Mouse (Mus musculus): ENCODE measurements at regions not wholly inside any gene's neighbourhood (a gene's known extent, or its start where the extent isn't known, plus 50 kb on each side); places are given as distances from the start of the nearest gene placed in this dataset.

DNA sequence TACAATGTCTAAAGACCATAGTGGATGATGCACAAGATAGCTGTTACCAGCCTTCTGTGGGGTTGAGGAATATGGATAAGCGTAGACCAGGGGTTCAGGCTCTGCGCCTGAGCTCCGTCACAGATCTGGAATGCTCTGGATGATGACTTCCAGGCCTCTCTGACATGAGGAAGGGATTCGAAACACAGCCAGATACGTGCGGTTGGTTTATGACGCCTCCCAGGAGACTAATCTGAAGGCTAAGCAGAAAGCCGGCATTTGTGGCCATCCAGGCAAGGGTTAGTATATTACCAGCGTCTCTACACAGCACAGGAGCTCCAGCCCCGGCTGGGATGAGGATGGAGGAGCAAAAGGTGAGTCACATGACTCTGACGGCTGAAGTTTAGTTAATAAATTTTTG, 170.4 kb upstream of the Ppp2r3a start:
- Histone ChIP-seq H3K4me3 (replicated peaks; ENCODE audit: low read length) (no peak overlapping the region), H3K36me3 (ENCODE audit: control insufficient read depth, insufficient read depth, low read length) (no peaks in the 10 kb centered on the region), H3K27me3 (ENCODE audit: control insufficient read depth, insufficient read depth, low read length) (no peaks in the 10 kb centered on the region), H3K9ac (ENCODE audit: low read length) (no peak overlapping the region), H3K27ac (ENCODE audit: low read length) (no peak overlapping the region), H3K4me1 (ENCODE audit: control insufficient read depth, insufficient read depth, low read length) (no peaks in the 10 kb centered on the region), H3K9me3 (replicated peaks; ENCODE audit: control insufficient read depth, low read length) (no peaks in the 10 kb centered on the region), H3K4me2 (ENCODE audit: low read depth, low read length) (no peak overlapping the region)
- ATAC-seq (ENCODE audit: insufficient read depth, low FRiP score), result peak; percentile 25; the same call in 1 of the 2 replicates
- 66% methylated on average over 11 of the region's 11 CpGs for WGBS

DNA sequence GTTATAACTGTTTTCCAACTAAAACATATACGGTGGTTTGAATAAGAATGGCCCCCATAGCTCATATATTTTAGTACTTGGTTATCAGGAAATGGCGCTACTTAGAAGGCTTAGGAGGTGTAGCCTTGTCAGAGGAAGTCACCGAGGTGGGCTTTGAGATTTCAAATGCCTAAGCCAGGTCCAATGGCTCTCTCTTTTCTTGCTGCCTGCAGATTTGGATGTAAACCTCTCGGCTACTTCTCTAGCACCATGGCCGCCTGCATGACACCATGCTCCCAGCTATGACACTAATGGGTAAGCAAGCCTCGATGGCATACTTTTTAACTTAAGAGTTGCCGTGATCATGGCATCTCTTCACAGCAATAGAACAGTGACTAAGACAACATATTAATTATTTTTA, 169.5 kb upstream of the Ppp2r3a start:
- H3K4me1 ChIP-seq (ENCODE audit: control insufficient read depth, insufficient read depth, low read length), result no peaks in the 10 kb centered on the region
- H3K9me3 ChIP-seq (replicated peaks; ENCODE audit: control insufficient read depth, low read length), result no peaks in the 10 kb centered on the region
- no peaks in the 10 kb centered on the region for H3K27me3 ChIP-seq (ENCODE audit: control insufficient read depth, insufficient read depth, low read length)
- WGBS, result 95% methylated on average over 7 of the region's 7 CpGs
- no peak overlapping the region for H3K4me3 ChIP-seq (replicated peaks; ENCODE audit: low read length)
- no peak overlapping the region for H3K27ac ChIP-seq (ENCODE audit: low read length)
- no peak for ATAC-seq (ENCODE audit: insufficient read depth, low FRiP score)
- H3K9ac ChIP-seq (ENCODE audit: low read length), result no peak overlapping the region
- H3K36me3 ChIP-seq (ENCODE audit: control insufficient read depth, insufficient read depth, low read length), result no peaks in the 10 kb centered on the region
- H3K4me2 ChIP-seq (ENCODE audit: low read depth, low read length), result no peak overlapping the region

DNA sequence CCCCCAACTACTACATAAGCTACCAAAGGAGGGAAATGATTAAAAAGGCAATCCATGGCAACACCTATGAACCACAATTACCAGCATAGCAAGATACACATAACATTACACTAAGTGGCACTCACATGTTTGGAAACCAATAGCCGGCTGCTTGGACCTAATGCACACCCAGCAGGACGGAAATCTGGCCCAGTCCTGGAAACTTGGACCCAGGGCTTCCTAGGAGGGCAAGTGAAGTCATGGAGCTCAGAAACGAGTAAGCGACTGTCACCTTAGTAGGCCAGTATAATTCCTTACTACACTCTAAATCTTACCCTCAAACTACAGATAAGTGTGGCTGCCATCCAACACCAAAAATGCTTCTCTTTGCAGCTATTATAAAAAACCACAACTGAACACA, 168.6 kb upstream of the Ppp2r3a start:
- Histone ChIP-seq H3K9me3 (replicated peaks; ENCODE audit: control insufficient read depth, low read length) (no peaks in the 10 kb centered on the region), H3K4me3 (replicated peaks; ENCODE audit: low read length) (no peak overlapping the region), H3K4me1 (ENCODE audit: control insufficient read depth, insufficient read depth, low read length) (no peaks in the 10 kb centered on the region), H3K4me2 (ENCODE audit: low read depth, low read length) (no peak overlapping the region), H3K9ac (ENCODE audit: low read length) (no peak overlapping the region), H3K27ac (ENCODE audit: low read length) (no peak overlapping the region), H3K27me3 (ENCODE audit: control insufficient read depth, insufficient read depth, low read length) (no peaks in the 10 kb centered on the region), H3K36me3 (ENCODE audit: control insufficient read depth, insufficient read depth, low read length) (no peaks in the 10 kb centered on the region)
- no peak for ATAC-seq (ENCODE audit: insufficient read depth, low FRiP score)
- WGBS, result 82% methylated on average over 4 of the region's 4 CpGs

DNA sequence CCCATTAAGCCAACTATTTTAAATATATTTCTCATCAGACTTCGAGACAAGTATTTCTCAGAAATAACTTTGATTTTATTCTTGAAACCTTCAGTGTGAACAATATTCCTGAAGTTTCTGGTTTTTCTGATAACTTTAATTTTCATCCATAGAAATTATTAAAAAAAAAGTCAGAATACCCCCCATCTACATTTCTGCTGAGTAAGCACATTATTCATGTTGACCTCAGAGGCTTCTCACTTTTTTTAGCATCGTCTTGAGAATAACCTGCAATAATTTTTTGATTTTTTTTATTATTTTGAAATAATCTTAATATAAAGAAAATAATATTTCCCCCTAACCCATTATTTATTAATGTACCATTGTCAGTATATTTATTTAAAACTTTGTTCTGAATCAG, 166.1 kb upstream of the Ppp2r3a start:
- H3K27ac ChIP-seq (ENCODE audit: low read length), result no peak overlapping the region
- WGBS, result 85% methylated on average over 2 of the region's 2 CpGs
- ATAC-seq (ENCODE audit: insufficient read depth, low FRiP score), result no peak

DNA sequence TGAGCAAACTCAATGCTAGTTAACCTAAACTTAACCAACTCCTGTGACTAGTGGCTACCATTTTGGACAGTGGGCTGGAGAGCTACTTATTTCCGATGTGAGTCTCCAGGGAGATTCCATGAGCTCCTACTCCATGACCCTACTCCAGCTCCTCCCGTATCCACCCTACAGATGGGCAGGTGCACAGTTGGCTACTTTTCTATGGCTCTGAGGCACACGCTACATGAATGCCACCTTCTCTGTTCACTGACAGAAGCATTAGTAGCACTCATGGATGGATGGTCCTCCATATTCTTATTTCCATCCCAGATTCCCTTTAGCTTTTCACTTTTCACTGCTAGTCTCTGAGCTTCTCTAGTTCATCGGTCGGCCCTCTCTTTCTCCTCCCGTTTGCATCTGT, 164.7 kb upstream of the Ppp2r3a start:
- WGBS, result 95% methylated on average over 6 of the region's 6 CpGs
- no peak for ATAC-seq (ENCODE audit: insufficient read depth, low FRiP score)
- no peaks in the 10 kb centered on the region for H3K4me1 ChIP-seq (ENCODE audit: control insufficient read depth, insufficient read depth, low read length)
- H3K27ac ChIP-seq (ENCODE audit: low read length), result no peak overlapping the region
- H3K27me3 ChIP-seq (ENCODE audit: control insufficient read depth, insufficient read depth, low read length), result no peaks in the 10 kb centered on the region
- no peak overlapping the region for H3K4me3 ChIP-seq (replicated peaks; ENCODE audit: low read length)
- no peak overlapping the region for H3K4me2 ChIP-seq (ENCODE audit: low read depth, low read length)
- no peaks in the 10 kb centered on the region for H3K36me3 ChIP-seq (ENCODE audit: control insufficient read depth, insufficient read depth, low read length)
- H3K9me3 ChIP-seq (replicated peaks; ENCODE audit: control insufficient read depth, low read length), result no peaks in the 10 kb centered on the region
- no peak overlapping the region for H3K9ac ChIP-seq (ENCODE audit: low read length)

More for the DNA sequence above, 166.1 kb upstream of the Ppp2r3a start:
- no peak overlapping the region for H3K9ac ChIP-seq (ENCODE audit: low read length)
- no peaks in the 10 kb centered on the region for H3K4me1 ChIP-seq (ENCODE audit: control insufficient read depth, insufficient read depth, low read length)
- no peaks in the 10 kb centered on the region for H3K9me3 ChIP-seq (replicated peaks; ENCODE audit: control insufficient read depth, low read length)
- no peak overlapping the region for H3K4me2 ChIP-seq (ENCODE audit: low read depth, low read length)
- H3K27me3 ChIP-seq (ENCODE audit: control insufficient read depth, insufficient read depth, low read length), result no peaks in the 10 kb centered on the region
- H3K4me3 ChIP-seq (replicated peaks; ENCODE audit: low read length), result no peak overlapping the region
- no peaks in the 10 kb centered on the region for H3K36me3 ChIP-seq (ENCODE audit: control insufficient read depth, insufficient read depth, low read length)

DNA sequence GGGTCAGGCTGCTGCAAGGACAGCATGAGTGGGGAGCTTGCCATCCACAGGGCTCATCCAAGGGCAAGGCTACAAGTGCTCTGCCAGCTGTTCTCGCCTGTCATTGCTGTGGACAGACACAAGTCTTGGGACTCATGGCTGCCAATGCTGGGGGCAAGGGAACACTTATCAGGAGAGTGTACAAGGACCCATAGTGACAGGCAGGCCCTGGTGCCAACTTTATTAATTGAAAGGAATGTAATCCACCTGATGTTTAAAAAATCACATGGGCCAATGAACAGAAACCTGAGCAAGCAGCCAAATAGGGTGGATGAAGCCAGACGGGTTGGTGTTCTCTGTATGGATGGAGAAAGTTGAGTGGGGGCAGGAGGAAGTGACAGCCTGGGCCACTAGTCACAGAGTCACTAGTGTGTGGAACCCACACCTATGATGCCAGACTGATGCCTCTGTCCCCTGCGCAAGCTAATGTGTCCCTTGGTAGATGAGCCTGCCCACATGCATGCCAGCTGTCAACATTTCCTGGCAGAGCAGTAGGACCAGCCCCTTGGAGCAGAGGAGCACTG, 161.6 kb upstream of the Ppp2r3a start:
- 85% methylated on average over 3 of the region's 3 CpGs for WGBS
- H3K27ac ChIP-seq (ENCODE audit: low read length), result no peak overlapping the region
- H3K27me3 ChIP-seq (ENCODE audit: control insufficient read depth, insufficient read depth, low read length), result no peaks in the 10 kb centered on the region
- no peaks in the 10 kb centered on the region for H3K4me1 ChIP-seq (ENCODE audit: control insufficient read depth, insufficient read depth, low read length)
- H3K9ac ChIP-seq (ENCODE audit: low read length), result no peak overlapping the region
- H3K4me2 ChIP-seq (ENCODE audit: low read depth, low read length), result no peak overlapping the region
- no peaks in the 10 kb centered on the region for H3K9me3 ChIP-seq (replicated peaks; ENCODE audit: control insufficient read depth, low read length)
- H3K36me3 ChIP-seq (ENCODE audit: control insufficient read depth, insufficient read depth, low read length), result no peaks in the 10 kb centered on the region
- no peak for ATAC-seq (ENCODE audit: insufficient read depth, low FRiP score)
- H3K4me3 ChIP-seq (replicated peaks; ENCODE audit: low read length), result no peak overlapping the region

DNA sequence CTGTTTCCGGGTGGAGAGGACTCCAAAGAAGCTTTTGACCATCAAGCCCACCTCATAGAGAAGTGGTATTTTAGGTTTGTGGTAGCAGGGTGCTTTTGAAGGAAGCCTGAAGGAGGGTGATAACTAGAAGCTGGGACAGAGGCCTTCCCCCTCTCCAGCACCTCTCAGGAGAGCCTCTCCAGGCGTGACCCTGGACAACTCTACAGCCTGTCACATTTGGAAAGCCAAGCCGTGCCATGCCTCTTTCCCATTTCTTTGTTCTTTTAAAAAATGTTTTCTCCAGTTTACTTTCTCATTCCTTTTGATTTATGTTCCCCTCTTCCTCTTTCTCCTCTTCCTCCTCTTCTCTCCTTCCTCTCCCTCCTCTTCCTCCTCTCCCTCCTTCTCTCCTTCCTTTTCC, 160.4 kb upstream of the Ppp2r3a start:
- ATAC-seq (ENCODE audit: insufficient read depth, low FRiP score), result no peak
- 82% methylated on average over 3 of the region's 3 CpGs for WGBS

DNA sequence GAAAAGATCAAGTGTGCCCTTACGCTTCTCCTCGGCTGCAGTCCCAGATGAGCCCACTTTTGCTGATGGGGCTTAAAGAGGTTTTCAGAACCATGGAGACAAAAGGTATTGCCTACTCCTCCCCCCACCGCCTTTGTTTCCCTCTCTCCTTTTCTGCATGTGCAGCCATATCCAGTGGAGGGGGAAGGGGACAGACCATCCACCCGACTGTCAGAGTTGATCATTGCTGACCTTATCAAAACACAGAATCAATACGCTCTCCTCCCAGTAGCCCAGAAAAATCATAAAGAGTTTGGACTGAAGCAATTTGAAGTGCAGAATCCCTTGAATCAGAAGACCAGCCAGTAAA, 159.9 kb upstream of the Ppp2r3a start:
- Histone ChIP-seq H3K36me3 (ENCODE audit: control insufficient read depth, insufficient read depth, low read length) (no peaks in the 10 kb centered on the region), H3K4me3 (replicated peaks; ENCODE audit: low read length) (no peak overlapping the region), H3K27me3 (ENCODE audit: control insufficient read depth, insufficient read depth, low read length) (no peaks in the 10 kb centered on the region), H3K9me3 (replicated peaks; ENCODE audit: control insufficient read depth, low read length) (no peaks in the 10 kb centered on the region), H3K4me2 (ENCODE audit: low read depth, low read length) (no peak overlapping the region), H3K4me1 (ENCODE audit: control insufficient read depth, insufficient read depth, low read length) (no peaks in the 10 kb centered on the region), H3K9ac (ENCODE audit: low read length) (no peak overlapping the region), H3K27ac (ENCODE audit: low read length) (no peak overlapping the region)
- 72% methylated on average over 5 of the region's 5 CpGs for WGBS
- ATAC-seq (ENCODE audit: insufficient read depth, low FRiP score), result no peak

More for the DNA sequence above, 160.4 kb upstream of the Ppp2r3a start:
- no peak overlapping the region for H3K27ac ChIP-seq (ENCODE audit: low read length)
- no peaks in the 10 kb centered on the region for H3K4me1 ChIP-seq (ENCODE audit: control insufficient read depth, insufficient read depth, low read length)
- no peak overlapping the region for H3K9ac ChIP-seq (ENCODE audit: low read length)
- no peaks in the 10 kb centered on the region for H3K36me3 ChIP-seq (ENCODE audit: control insufficient read depth, insufficient read depth, low read length)
- H3K27me3 ChIP-seq (ENCODE audit: control insufficient read depth, insufficient read depth, low read length), result no peaks in the 10 kb centered on the region
- no peak overlapping the region for H3K4me2 ChIP-seq (ENCODE audit: low read depth, low read length)
- H3K9me3 ChIP-seq (replicated peaks; ENCODE audit: control insufficient read depth, low read length), result no peaks in the 10 kb centered on the region
- H3K4me3 ChIP-seq (replicated peaks; ENCODE audit: low read length), result no peak overlapping the region

DNA sequence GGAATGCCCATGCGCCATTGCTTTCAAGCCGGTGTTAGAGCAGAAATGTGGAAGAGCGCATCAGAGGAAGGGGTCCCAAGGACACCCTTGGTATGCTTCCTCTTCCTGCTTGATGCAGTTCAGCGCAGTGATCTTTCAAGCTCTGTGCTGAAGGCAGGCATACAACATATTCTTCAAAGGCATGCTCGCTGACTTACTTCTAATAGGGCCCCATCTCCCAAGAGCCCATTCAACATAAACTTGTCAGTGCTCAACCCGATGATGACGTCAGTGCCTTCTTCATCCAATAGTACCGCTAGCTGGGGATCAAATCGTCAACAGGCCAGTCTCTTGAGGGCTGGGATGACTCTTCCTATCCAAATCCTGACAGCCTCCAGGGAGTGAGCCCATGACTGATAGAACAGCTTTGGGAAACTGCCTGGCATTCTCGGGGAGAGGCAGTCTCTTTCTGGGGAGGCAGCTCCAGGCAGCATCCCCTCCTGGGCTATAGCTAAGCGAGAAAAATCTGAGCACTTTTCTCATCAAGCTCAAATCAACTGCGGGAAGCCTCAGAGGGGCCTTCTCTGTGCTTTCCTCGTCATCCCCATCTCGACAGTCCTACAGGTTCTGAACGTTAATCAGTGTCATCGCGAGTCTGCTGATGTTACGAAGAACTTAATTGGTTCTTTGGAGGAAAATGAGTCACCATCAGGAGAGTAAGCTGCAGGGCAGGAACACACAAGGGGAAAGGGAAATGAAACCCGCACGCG, 159.4 kb upstream of the Ppp2r3a start:
- H3K27ac ChIP-seq (ENCODE audit: low read length), result no peak overlapping the region
- no peaks in the 10 kb centered on the region for H3K4me1 ChIP-seq (ENCODE audit: control insufficient read depth, insufficient read depth, low read length)
- H3K27me3 ChIP-seq (ENCODE audit: control insufficient read depth, insufficient read depth, low read length), result no peaks in the 10 kb centered on the region
- 72% methylated on average over 21 of the region's 21 CpGs for WGBS
- ATAC-seq (ENCODE audit: insufficient read depth, low FRiP score), result no peak
- no peaks in the 10 kb centered on the region for H3K9me3 ChIP-seq (replicated peaks; ENCODE audit: control insufficient read depth, low read length)
- H3K9ac ChIP-seq (ENCODE audit: low read length), result no peak overlapping the region
- no peaks in the 10 kb centered on the region for H3K36me3 ChIP-seq (ENCODE audit: control insufficient read depth, insufficient read depth, low read length)
- no peak overlapping the region for H3K4me2 ChIP-seq (ENCODE audit: low read depth, low read length)
- H3K4me3 ChIP-seq (replicated peaks; ENCODE audit: low read length), result no peak overlapping the region
